Mouse (Mus musculus): ENCODE results near the gene Cdh16. TPM values are rescaled to one million over a fixed set of nuclear protein-coding genes. Genes with fewer than 3 reads are reported as not detected.
A peak's percentile ranks its signal among the peaks of the same experiment; 100 is the strongest.

The Cdh16 gene
- polyA plus RNA-seq, 1 experiment, result not detected

DNA sequence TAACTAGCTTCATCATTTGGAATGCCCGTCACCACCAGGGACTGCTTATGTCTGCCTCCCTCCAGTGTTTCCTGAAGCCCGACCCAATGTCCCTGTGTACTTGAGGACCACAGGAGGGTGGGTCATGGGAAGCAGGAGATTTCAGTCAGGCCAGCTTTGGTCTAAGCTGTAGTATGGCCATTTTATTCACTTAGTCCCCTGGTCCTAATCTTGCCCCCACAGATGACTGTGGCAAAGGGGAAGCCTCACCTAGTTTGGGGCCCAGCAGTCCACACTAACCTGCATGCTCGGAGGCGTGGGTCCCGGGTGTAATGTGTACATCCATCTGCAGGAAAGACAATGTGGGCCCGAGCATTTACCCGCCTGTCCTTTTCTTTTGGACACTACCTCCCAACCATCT lies 16.0 kb upstream of the Cdh16 start:
- Histone ChIP-seq H3K36me3 (ENCODE audit: control insufficient read depth, insufficient read depth, low read length) (no peaks in the 10 kb centered on the region; the same call in 1 of the 2 replicates), H3K4me1 (ENCODE audit: control insufficient read depth, insufficient read depth, low read length) (peaks cover 14% of the 10 kb centered on the region), H3K27ac (ENCODE audit: control insufficient read depth, insufficient read depth, low read depth, low read length) (no peak overlapping the region), H3K4me3 (ENCODE audit: control insufficient read depth, low read depth, low read length) (peak overlapping the region; percentile 95), H3K27me3 (ENCODE audit: control insufficient read depth, insufficient read depth, low read length) (no peaks in the 10 kb centered on the region)
- TF ChIP-seq POLR2A (IDR thresholded peaks at IDR 0.05; ENCODE audit: control insufficient read depth, low read depth, low read length), result no peak
- TF ChIP-seq CTCF (IDR thresholded peaks at IDR 0.05; ENCODE audit: control insufficient read depth, insufficient read depth, insufficient replicate concordance, low read depth, low read length), result no peak

DNA sequence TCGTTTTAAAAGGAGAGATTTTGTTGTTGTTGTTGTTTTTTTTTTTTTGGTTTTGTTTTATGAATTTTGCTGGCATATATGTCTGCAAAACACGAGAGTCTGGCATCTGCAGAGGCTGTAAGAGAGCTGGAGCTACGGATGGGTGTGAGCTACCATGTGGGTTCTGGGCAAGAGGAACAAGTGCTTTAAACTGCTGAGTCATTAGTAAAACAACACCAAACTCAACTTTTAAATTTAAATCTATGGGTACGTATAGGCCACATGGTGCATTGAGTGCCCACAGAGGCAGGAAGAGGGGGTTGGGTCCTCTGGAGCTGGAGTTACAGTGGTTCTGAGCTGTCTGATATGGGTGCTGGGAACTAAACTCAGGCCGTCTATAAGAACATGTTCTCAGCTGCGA lies 13.8 kb upstream of the Cdh16 start:
- TF ChIP-seq CTCF (IDR thresholded peaks at IDR 0.05; ENCODE audit: control insufficient read depth, insufficient read depth, insufficient replicate concordance, low read depth, low read length), result no peak
- TF ChIP-seq POLR2A (IDR thresholded peaks at IDR 0.05; ENCODE audit: control insufficient read depth, low read depth, low read length), result no peak
- Histone ChIP-seq H3K27me3 (ENCODE audit: control insufficient read depth, insufficient read depth, low read length) (no peaks in the 10 kb centered on the region), H3K36me3 (ENCODE audit: control insufficient read depth, insufficient read depth, low read length) (no peaks in the 10 kb centered on the region; the same call in 1 of the 2 replicates), H3K4me1 (ENCODE audit: control insufficient read depth, insufficient read depth, low read length) (peaks cover 14% of the 10 kb centered on the region), H3K4me3 (ENCODE audit: control insufficient read depth, low read depth, low read length) (no peak overlapping the region), H3K27ac (ENCODE audit: control insufficient read depth, insufficient read depth, low read depth, low read length) (no peak overlapping the region)

DNA sequence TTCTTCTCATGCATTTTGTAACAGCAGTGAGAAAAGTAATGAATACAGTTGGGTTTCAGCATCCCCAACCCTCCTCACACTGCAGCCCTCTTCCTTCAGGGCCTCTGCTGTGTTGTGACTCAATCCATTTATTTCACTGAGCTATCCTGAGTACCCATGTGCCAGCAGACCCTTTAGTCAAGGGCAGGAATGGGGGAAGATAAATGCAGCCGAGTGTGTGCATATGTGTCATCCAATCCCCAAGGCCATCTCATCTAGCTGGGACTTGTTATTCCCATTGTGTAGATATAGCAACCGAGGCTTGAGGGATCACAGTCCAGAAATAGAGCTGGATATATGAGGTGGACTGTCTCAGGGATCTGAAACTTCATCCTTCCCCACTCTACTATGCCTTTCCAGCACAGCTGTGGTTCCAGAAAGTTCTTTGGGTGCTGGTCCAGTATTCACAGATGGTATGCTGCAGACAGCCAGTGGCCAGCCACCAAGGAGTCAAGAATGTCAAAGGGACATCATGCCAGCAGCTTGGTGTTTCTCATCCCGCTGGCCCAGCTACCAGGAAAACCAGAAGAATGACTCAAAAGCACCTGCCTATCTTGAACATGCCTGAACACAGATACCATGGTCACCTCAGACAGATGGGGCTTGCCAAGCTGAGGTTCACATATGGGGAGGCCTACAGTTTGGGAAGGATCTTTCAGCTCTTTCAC lies 11.0 kb upstream of the Cdh16 start:
- Histone ChIP-seq H3K27me3 (ENCODE audit: control insufficient read depth, insufficient read depth, low read length) (no peaks in the 10 kb centered on the region), H3K4me3 (ENCODE audit: control insufficient read depth, low read depth, low read length) (no peak overlapping the region), H3K27ac (ENCODE audit: control insufficient read depth, insufficient read depth, low read depth, low read length) (no peak overlapping the region), H3K36me3 (ENCODE audit: control insufficient read depth, insufficient read depth, low read length) (no peaks in the 10 kb centered on the region; the same call in 1 of the 2 replicates), H3K4me1 (ENCODE audit: control insufficient read depth, insufficient read depth, low read length) (peaks cover 16% of the 10 kb centered on the region)
- no peak for TF ChIP-seq CTCF (IDR thresholded peaks at IDR 0.05; ENCODE audit: control insufficient read depth, insufficient read depth, insufficient replicate concordance, low read depth, low read length)
- TF ChIP-seq POLR2A (IDR thresholded peaks at IDR 0.05; ENCODE audit: control insufficient read depth, low read depth, low read length), result no peak

DNA sequence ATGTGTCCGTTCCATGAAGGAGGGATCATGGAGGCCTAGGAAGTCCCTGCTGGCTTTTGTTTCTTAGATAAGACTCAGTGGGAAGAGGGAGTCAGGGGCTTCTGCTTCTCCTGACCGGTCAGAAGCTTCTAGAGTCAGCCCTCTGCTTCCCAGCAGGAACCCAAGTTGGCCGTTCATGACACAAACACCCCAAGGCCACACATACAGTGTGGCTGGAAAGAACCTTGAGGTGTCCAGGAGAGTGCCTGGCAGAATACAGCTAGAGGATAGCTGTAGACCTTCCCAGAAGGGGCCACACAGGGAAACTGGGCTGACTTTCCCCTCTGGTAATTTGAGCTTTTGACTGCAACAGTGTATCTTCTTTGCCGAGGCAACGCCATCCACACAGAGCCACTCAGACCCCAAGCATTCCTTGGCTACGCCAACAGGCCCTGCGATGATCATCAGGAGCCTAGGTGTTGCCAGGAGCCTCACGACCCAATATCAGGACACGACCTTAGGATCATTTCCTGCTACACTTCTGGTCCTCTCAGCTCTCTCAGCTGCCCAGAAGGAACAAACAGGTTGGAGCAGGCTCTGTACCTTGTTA lies 9.1 kb upstream of the Cdh16 start:
- no peak overlapping the region for H3K27ac ChIP-seq (ENCODE audit: control insufficient read depth, insufficient read depth, low read depth, low read length)
- H3K27me3 ChIP-seq (ENCODE audit: control insufficient read depth, insufficient read depth, low read length), result no peaks in the 10 kb centered on the region
- H3K4me1 ChIP-seq (ENCODE audit: control insufficient read depth, insufficient read depth, low read length), result peaks cover 18% of the 10 kb centered on the region
- no peaks in the 10 kb centered on the region; the same call in 1 of the 2 replicates for H3K36me3 ChIP-seq (ENCODE audit: control insufficient read depth, insufficient read depth, low read length)
- H3K4me3 ChIP-seq (ENCODE audit: control insufficient read depth, low read depth, low read length), result no peak overlapping the region
- TF ChIP-seq CTCF (IDR thresholded peaks at IDR 0.05; ENCODE audit: control insufficient read depth, insufficient read depth, insufficient replicate concordance, low read depth, low read length) (no peak), POLR2A (IDR thresholded peaks at IDR 0.05; ENCODE audit: control insufficient read depth, low read depth, low read length) (no peak)

DNA sequence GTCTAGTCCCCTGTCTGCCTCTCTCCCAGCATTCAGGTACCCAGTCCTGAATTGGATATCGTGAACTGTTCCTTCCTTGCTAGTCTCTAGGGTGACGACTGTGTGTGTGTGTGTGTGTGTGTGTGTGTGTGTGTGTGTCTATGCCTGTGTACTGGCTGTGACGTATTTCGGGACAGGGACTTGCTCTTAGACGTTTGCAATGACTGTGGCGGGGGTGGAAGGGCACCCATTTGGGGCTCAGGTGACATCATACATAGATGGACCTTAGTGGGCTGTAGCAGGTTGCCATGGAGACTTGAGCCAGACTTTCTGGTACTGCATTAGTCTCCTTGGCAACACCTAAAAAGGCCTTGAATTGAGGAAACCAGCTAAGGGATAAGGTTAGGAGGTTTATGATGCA lies 8.3 kb upstream of the Cdh16 start:
- Histone ChIP-seq H3K4me1 (ENCODE audit: control insufficient read depth, insufficient read depth, low read length) (peaks cover 18% of the 10 kb centered on the region), H3K27me3 (ENCODE audit: control insufficient read depth, insufficient read depth, low read length) (no peaks in the 10 kb centered on the region), H3K4me3 (ENCODE audit: control insufficient read depth, low read depth, low read length) (no peak overlapping the region), H3K27ac (ENCODE audit: control insufficient read depth, insufficient read depth, low read depth, low read length) (no peak overlapping the region), H3K36me3 (ENCODE audit: control insufficient read depth, insufficient read depth, low read length) (no peaks in the 10 kb centered on the region)
- TF ChIP-seq CTCF (IDR thresholded peaks at IDR 0.05; ENCODE audit: control insufficient read depth, insufficient read depth, insufficient replicate concordance, low read depth, low read length) (no peak), POLR2A (IDR thresholded peaks at IDR 0.05; ENCODE audit: control insufficient read depth, low read depth, low read length) (no peak)

DNA sequence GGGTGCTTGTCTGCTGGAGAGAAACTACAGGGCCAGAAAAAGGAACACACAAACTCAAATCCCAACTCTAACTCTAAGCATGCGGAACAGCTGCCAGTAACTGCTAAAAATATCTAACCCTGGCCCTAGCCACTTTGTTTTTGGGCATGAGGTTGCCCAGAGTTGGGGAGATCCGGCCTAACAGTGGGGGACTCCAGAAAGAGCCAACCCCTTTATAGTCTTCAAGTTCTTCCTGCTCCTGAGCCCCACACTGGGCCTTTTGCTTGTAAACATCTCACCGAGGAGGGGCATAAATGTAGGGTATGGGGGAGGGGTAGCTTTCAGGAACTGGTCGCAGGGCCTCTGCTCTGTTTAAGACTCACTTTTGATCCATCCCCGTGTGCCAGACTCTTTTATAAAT lies 7.8 kb upstream of the Cdh16 start:
- TF ChIP-seq POLR2A (IDR thresholded peaks at IDR 0.05; ENCODE audit: control insufficient read depth, low read depth, low read length), result no peak
- Histone ChIP-seq H3K4me1 (ENCODE audit: control insufficient read depth, insufficient read depth, low read length) (peaks cover 18% of the 10 kb centered on the region), H3K4me3 (ENCODE audit: control insufficient read depth, low read depth, low read length) (no peak overlapping the region), H3K27ac (ENCODE audit: control insufficient read depth, insufficient read depth, low read depth, low read length) (no peak overlapping the region), H3K27me3 (ENCODE audit: control insufficient read depth, insufficient read depth, low read length) (no peaks in the 10 kb centered on the region), H3K36me3 (ENCODE audit: control insufficient read depth, insufficient read depth, low read length) (no peaks in the 10 kb centered on the region)

DNA sequence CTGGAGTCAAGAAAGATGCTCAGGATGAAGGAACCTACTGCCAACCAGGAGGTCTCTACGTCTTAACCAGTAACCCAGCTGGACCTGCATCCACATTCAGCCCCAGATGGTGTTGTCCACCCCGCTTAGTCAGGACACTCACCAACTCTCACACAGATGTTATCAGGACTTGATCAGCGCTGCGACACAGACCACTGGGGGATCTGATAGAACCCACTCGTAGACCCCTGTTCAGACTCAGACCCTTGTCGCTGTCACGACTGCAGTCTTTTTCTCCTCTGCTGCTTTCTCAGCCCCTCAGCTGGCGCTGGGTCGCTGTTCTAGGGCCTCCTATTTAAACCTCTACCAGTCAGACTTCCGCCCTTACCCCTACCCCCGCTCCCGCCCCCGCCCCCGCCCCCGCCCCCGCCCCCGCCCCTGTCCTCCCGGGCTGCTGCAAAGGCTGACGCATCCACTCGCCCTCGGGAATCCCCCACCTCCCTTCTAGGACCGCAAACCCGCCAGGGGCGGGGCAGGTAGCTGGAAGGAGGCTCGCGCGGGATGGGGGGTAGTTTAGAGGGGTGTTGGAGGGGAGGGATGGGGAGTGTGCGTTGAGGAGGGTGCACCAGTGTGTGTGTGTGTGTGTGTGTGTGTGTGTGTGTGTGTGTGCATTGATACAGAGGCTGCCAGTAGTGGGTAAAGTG lies 6.9 kb upstream of the Cdh16 start, which contains the start of gene Rrad:
Rrad (minus strand) TSS at position 347 of the 683 bp plus-strand sequence.
- peaks cover 18% of the 10 kb centered on the region for H3K4me1 ChIP-seq (ENCODE audit: control insufficient read depth, insufficient read depth, low read length)
- H3K4me3 ChIP-seq (ENCODE audit: control insufficient read depth, low read depth, low read length), result peak within 1 kb of the TSS; percentile 23
- no peaks in the 10 kb centered on the region for H3K36me3 ChIP-seq (ENCODE audit: control insufficient read depth, insufficient read depth, low read length)
- no peaks in the 10 kb centered on the region for H3K27me3 ChIP-seq (ENCODE audit: control insufficient read depth, insufficient read depth, low read length)
- TF ChIP-seq CTCF (IDR thresholded peaks at IDR 0.05; ENCODE audit: control insufficient read depth, insufficient read depth, insufficient replicate concordance, low read depth, low read length), result no peak
- TF ChIP-seq POLR2A (IDR thresholded peaks at IDR 0.05; ENCODE audit: control insufficient read depth, low read depth, low read length), result no peak
- no peak within 1 kb of the TSS for H3K27ac ChIP-seq (ENCODE audit: control insufficient read depth, insufficient read depth, low read depth, low read length)
